Mouse (Mus musculus) kidney, adult 2 months (tissue): ENCODE results near the gene Foxj2.

Experiments used
- CTCF ChIP-seq: fragments of 200-500 bp; conservative IDR thresholded peaks from 2 replicates; pipeline ENCODE4 v1.5.1; 2011; ENCODE audit warnings: low read depth, mild to moderate bottlenecking, control low read depth, low read length, moderate library complexity, mixed read lengths; ENCODE audit not compliant: insufficient read depth, insufficient read length
- POLR2A ChIP-seq: fragments of 200-500 bp; IDR thresholded peaks from one replicate; pipeline ENCODE4 v1.6.1; 2011; ENCODE audit warnings: low read depth, low read length, control low read depth

DNA sequence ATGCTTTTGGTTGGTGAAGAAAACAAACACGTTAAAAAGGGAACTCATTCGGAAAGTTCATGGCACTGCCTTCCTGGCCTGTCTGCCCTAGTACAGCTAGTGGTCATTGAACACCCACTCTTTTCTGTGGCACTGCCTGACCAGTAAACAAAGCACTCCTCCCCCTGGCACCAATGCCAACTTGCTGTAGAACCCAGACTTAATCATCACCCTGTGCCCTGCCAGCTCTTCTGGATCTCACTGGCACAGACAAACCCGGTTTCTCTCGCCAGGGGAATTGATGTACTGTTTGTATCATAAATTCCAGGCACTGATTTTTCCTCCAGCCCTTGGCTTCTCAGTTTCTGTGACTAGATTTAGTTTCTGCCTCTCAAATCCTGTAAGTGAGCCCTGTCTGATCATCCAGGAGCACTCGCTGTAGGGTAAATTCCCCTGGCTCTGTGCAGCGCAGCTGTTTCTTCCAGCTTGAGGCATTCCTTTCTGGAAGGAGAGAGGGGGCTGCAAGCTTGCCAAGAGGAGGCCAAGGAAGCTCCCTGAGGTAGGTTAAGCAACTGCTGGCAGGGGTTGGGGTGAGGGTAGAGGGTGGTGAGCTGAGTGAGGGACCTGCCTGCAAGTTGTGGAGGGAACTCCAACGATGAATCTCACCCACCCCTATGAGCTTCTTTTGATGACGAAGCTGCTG is 24.3 kb upstream of the Foxj2 start:
- TF ChIP-seq CTCF (no peak), POLR2A (no peak)
